Mouse (Mus musculus) mesoderm, embryonic 11.5 days (tissue): Measurements from ENCODE around the gene Vmn1r170.
"Not testable (repeated sequence)": the region's sequence is repeated elsewhere in the genome, so short reads cannot be mapped to it uniquely, and the experiment has no call there.

Experiments used
- DNase-seq: peaks from one replicate; pipeline ENCODE4 v3.0.0-alpha.2; 2012; ENCODE audit warnings: low read depth, low spot score

The Vmn1r170 gene

GRCm38 (mm10) chr7:23605875-23606274 lies at the start of gene Vmn1r170:
Gene Vmn1r170 (plus strand): TSS chr7:23606175.
- not testable (repeated sequence) for DNase-seq

DNA sequence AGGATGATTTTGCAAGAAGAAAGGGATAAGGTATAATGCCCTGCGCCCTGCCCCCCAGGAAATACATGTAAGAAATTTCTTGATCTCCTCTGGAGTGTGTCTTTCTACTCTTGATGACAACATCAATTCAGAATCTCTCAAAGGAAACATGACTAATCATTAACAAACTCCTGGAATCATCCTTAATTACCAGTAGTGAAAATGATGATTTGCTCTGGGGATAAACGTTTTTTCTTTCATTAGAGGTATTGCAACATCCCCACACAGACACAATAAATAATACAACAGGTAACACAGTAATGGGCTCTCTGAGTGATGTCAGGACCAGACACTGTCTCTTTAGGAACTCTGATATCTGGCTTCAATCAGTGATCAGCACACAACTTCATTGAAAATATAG lies 30.7 kb upstream of the Vmn1r170 start, which contains the start of gene Vmn1r169:
TSS of gene Vmn1r169 (plus strand) at position 301 of the 400 bp plus-strand sequence.
- DNase-seq: not testable (repeated sequence)

GRCm38 (mm10) chr7:23630422-23630821 lies 24.4 kb downstream of the Vmn1r170 start, which contains the start of gene Vmn1r171:
Gene Vmn1r171 (plus strand): TSS chr7:23630722.
- no peak for DNase-seq
